Mouse (Mus musculus): ENCODE measurements around the gene Opcml. TPM values are rescaled to one million over a fixed set of nuclear protein-coding genes. Genes with fewer than 3 reads are reported as not detected.

Opcml gene
- total RNA-seq, 2 experiments from 2014 or later = 0.89 to 2.6 TPM

DNA sequence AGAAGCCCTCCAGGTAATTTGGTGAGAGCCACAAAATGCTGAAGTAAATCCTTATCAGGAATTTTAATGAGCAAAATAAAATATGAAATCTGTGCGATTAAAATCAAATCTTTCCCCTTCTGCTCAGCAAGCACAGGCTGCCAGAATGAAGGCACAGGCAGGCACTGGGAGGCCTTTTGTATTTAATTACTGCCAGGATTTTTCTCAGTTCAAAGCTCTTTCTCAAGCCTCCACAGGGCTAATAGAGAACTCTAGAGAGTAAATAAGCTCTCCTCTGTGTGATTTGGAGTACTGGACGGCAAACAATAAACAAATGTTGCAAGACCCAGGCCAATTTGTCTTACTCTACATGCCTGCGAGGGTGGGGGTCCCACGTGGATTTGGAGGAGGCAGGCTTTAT lies 208.2 kb downstream of the Opcml start:
- no peak for DNase-seq (ENCODE audit: low spot score in 2 of 2)

GRCm38 (mm10) chr9:28003131-28003530 lies 212.6 kb downstream of the Opcml start:
- no peak for DNase-seq (ENCODE audit: low spot score in 2 of 2)

GRCm38 (mm10) chr9:28011483-28011882 lies 220.9 kb downstream of the Opcml start:
- DNase-seq (ENCODE audit: low spot score in 2 of 2) = no peak

- DNase-seq (ENCODE audit: low spot score in 2 of 2) = no peak
These were observed 222.1 kb downstream of the Opcml start for GRCm38 (mm10) chr9:28012664-28013063.

DNA sequence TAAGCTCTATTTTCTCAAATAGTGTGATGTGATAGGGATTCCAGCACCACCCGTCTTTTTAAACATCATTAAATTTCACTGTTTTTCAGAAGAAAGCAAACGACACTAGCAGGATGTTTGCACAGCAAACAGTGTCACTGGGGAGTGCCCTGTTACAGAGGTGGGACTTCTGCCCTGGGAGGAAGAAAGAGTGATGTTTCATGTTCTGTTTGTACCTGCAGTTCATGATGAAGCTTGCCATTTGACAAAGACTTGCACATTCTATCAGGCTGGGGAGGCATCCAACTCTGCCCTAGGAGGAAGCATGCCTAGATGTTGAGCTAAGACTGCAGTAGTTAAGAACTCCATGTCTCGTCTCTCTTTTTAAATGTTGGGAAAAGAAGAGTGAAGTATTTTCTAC lies 222.6 kb downstream of the Opcml start:
- DNase-seq (ENCODE audit: low spot score in 2 of 2) = no peak

- no peak for DNase-seq (ENCODE audit: low spot score in 2 of 2)
These were observed 237.6 kb downstream of the Opcml start for GRCm38 (mm10) chr9:28028156-28028555.

DNA sequence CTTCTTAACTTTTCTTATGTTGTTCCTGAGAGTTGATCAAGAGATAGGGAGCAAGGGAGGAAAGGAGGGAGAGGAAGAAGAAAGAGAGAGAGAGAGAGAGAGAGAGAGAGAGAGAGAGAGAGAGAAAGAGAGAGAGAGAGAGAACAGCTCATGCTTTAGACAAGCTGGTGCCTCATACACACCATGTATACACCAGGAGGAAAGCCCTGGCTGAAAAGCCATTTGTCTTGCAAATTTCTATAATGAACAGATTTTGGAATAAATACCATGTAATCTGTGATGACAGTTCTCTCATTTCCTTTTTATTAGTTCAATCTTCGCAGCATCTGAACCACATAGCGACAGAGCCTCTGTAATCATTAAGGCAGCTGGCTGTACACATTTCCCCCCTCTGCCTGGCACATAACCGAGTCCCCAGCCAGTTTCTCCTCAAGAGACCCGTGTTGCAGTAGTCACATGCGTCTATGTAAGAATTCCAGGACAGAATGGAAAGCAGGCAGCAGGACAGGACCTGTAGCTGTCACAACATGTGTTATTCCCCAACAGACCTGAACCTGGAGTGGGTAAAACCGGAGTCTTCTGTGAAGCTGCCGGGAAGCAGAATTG lies 238.3 kb downstream of the Opcml start:
- no peak for DNase-seq (ENCODE audit: low spot score in 2 of 2)

- DNase-seq (ENCODE audit: low spot score in 2 of 2) = no peak
These were observed 258.6 kb downstream of the Opcml start for GRCm38 (mm10) chr9:28049157-28049556.

DNA sequence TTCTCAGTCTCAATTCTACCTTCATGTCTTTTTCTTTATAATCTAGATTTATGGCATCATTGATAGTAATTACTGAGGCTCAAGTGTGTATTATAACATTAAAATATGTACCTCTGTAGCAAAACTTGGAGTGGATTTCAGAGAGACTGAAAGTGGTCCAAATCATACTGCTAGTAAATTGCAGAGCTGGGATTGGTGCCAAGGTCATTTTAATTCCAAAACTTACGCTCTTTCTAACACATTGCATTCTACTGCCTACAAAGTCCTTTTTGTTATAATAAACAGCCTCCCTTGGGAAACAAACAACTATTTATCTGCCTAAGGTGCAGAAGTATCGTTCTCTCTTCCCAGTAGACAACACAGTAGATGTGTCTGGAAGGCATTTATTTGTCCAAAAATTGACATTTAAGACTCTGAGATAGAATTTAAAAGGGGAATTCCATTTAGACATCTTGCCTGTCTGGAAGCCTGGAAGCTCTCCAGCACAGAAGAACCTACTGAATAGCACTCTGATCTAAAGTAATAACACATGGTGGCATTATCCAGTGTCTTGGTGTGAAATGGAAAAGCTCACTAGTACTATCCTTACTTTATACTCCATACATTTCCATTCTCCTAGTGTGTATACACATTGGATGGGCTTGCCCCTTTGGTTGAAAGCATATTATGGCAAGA lies 266.7 kb downstream of the Opcml start:
- DNase-seq (ENCODE audit: low spot score in 2 of 2) = peak in 1 of 2 experiments; percentile 2

GRCm38 (mm10) chr9:28065126-28065525 lies 274.6 kb downstream of the Opcml start:
- DNase-seq (ENCODE audit: low spot score in 2 of 2) = no peak

DNA sequence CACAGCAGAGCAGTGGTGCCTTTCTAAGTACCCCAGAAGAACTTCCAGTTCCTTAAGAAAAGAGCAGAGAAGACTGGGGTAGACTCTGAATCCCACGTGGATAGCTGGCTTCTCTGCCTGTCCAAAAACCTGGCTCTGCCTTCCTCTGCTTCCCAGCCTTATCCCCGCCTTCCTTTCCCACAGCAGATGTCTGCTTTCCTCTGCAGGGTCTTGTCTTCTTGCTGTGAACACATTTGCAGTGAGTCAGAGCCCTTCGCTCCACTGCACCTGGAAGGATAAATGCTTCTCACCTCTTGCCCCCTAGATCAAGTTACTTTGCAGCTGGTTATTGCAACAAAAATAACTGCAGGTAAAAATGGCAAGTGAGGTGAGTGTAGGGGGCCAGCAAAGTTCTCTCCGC lies 290.1 kb downstream of the Opcml start:
- DNase-seq (ENCODE audit: low spot score in 2 of 2) = no peak

GRCm38 (mm10) chr9:28083754-28084153 lies 293.2 kb downstream of the Opcml start:
- no peak for DNase-seq (ENCODE audit: low spot score in 2 of 2)

DNA sequence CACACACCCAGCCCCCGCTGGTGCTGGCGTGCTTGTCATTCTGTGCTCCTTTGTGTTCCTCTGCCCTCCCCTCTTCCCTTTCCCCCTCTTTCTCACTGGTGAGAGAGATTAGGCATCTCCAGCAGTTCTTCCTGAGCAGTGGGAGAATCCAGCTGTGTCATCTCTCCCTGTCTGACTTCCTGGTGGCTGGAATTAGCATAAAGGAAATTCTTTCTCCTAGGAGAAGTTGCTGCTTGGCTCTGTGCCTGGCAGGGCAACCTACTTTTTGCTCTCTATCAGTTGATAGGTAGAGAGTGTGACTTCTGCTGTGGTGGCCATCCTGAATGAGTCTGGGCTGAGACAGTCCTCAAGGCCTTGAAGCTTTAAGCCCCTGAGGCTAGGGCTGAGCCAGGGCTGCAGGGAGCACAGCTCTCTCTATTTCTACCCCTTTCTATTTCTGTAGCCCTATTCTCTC lies 293.7 kb downstream of the Opcml start:
- no peak for DNase-seq (ENCODE audit: low spot score in 2 of 2)

- DNase-seq (ENCODE audit: low spot score in 2 of 2) = no peak
These were observed 300.8 kb downstream of the Opcml start for GRCm38 (mm10) chr9:28091395-28091794.

GRCm38 (mm10) chr9:28094722-28095121 lies 304.1 kb downstream of the Opcml start:
- DNase-seq (ENCODE audit: low spot score in 2 of 2) = no peak

- no peak for DNase-seq (ENCODE audit: low spot score in 2 of 2)
These were observed 305.6 kb downstream of the Opcml start for GRCm38 (mm10) chr9:28096204-28096603.

- no peak for DNase-seq (ENCODE audit: low spot score in 2 of 2)
These were observed 311.4 kb downstream of the Opcml start for GRCm38 (mm10) chr9:28101981-28102380.

- no peak for DNase-seq (ENCODE audit: low spot score in 2 of 2)
These were observed 331.3 kb downstream of the Opcml start for GRCm38 (mm10) chr9:28121858-28122257.

- no peak for DNase-seq (ENCODE audit: low spot score in 2 of 2)
These were observed 338.2 kb downstream of the Opcml start for GRCm38 (mm10) chr9:28128735-28129134.

GRCm38 (mm10) chr9:28131521-28131920 lies 340.9 kb downstream of the Opcml start:
- DNase-seq (ENCODE audit: low spot score in 2 of 2) = no peak

GRCm38 (mm10) chr9:28136614-28137013 lies 346.0 kb downstream of the Opcml start:
- DNase-seq (ENCODE audit: low spot score in 2 of 2) = no peak

- DNase-seq (ENCODE audit: low spot score in 2 of 2) = no peak
These were observed 349.5 kb downstream of the Opcml start for GRCm38 (mm10) chr9:28139957-28140597.

Data from adrenal gland, adult 18-20 months (tissue).